Mouse (Mus musculus): ENCODE results near the gene Fbln5.

Gene Fbln5

DNA sequence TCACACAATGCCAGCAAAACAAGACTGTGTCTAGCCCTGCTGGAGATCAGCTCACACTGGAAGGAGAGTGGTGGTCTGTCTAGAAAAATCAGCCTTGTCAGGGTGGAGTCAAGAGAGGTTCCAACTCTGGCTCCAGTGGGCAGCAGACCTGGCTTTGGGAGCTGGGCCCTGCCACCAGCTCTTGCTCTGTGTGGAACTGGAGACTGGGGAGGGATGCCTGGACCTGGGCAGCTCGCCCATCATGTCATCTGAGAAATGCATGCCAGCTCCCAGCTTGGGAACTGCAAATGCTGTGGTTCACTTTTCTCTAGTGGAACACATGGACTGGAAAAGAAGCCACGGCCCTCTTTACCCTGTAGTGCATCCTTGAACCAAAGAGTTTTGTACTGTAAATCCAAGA is 8.3 kb downstream of the Fbln5 start:
- no peak for DNase-seq (ENCODE audit: low read depth, low spot score)

DNA sequence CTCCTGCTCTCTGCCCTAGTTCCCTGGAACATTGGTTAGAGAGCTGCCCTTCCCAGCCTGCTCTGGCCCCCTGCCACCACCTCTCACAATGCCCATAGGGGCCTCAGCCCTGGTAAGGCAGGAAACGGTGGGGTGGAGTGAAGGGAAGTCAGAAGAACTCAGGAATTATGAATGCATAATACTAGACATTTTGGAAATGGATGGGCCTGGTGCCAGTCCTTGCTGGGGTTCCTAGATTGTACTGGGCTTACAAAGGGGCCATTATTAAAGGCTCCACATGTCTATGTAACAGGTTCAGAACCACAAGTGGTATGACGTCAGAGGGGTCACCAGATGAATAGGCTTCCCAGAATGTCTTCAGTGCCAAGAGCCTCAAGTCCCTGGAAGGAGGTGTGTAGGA is 11.5 kb downstream of the Fbln5 start:
- DNase-seq (ENCODE audit: low read depth, low spot score), result no peak

DNA sequence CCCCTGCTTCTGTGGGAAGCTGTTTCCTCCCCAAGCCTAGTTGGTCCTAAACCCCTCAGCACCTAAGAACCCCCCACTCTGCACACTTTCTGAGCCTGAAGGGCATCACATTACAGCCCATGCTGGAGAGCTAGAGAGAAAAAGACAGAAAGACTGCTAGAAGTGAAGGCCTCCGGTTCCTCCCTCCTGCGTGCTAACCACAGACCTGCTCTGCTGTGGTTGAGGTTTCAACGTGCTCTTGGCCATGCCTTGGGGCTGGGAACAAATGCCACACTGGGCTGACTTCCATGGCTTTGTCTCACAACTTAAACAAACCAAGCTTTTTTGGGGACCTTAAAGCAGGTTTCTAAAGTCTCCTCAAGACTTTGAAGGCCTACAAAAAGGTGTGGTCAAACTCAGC is 16.4 kb downstream of the Fbln5 start:
- DNase-seq (ENCODE audit: low read depth, low spot score), result no peak

DNA sequence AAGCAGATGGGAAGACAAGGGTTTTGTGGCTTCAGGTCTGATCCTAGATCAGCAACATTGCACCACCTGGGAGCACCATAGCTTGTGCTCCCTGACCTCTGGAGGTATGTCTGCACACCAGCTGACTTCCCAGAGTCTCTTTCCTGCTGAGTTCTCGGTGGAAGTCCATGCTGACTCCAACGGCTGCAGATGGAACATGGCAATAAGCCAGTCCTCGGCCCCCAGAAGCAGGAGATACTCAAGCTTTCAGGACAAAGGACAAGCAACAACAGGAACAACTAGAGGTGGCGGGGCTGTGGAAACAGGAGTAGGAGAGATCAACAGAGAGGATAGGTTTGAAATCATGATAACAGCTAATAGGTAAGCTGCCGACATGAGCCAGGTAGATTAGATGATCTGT is 17.1 kb downstream of the Fbln5 start:
- DNase-seq (ENCODE audit: low read depth, low spot score), result no peak

DNA sequence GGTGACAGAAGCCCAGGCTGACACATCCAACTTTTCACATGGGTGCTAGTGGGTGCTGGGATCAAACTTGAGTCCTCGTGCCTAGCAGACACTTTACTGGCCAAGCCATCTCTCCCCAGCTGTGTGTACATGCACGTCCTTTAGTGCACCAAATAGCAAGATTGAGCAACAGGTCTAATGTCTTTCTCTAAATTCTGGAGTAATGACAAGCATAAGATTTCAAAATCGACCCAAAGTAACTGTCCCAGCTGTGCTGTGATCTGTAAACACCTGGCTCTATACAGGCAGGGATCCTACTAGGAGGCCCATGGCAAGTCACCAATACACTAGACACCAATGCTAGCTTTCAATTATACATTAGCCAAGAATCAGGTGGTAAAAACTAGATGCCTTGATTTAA is 17.8 kb downstream of the Fbln5 start:
- DNase-seq (ENCODE audit: low read depth, low spot score), result no peak

DNA sequence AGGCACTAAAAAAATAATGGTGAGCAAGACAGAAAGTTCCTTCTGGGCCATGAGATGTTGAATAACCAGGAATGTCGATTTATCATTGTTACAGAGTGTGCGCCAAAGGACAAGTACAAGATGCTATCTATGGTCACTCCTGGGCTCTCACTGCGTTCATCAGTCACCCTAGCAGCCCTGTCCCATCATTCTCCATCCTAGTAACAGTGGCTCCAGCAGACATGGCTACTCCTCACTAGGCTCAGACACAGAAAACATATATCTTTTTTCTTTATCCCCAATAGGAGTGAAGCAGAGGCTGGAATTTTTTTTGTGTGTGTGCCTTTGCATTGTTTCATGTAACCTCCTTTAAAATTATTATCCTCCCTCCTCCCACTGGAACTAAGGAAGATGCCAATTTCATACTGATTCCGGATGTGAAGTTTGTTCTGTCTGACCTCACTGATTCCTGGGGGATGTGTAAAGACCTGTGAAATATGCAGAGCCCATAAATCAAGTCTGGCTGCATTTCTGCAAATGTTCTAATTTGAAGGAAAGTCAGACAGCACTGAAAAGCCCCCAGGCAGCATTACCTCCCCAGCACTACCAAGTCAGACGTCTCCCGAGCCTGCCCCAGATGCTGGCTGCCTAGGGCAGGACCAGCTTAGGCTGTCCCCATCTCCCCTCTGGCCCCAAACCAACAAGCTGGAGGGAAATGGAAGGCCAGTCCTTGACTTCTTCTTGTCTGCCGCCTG is 20.5 kb downstream of the Fbln5 start:
- no peak for DNase-seq (ENCODE audit: low read depth, low spot score)

DNA sequence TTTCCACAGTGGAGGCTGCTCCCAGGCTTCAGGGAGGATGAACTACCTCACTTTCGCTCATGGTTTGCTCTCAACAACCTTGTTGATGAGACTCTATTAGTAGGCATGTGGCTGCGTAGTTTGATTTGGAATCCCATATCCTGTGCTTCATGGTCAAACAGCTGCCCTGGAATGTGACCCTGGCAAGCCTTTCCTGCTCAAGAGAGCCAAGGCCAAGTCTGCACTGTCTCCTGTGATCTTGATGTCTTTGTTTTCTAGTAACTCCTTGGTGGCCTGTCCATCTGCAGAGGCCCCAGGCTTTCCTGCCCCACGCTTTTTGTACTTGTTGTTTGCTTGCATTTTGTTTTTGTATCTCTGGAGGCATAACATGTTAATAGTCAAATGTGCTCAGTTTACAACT is 24.4 kb downstream of the Fbln5 start:
- DNase-seq (ENCODE audit: low read depth, low spot score), result no peak

DNA sequence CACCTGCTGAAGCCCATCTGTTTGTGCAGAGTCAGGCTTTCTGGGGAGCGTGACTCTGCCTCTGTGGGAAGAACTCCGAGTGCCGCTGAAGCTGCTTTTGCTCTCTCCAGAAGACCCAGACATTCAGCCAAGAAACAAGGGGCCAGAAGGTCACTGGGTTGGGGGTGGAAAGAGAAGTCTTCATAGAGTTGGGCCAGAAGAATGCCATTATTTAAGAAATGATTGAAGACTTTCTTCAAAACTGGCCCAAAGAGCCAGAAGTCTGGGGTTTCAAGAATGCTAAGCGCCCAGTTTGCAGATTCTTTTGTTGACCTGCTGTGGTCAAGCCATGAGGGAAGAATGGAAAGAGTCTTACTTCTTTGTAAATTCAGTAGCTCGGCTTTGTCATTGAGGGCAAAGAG is 25.6 kb downstream of the Fbln5 start:
- DNase-seq (ENCODE audit: low read depth, low spot score), result no peak

DNA sequence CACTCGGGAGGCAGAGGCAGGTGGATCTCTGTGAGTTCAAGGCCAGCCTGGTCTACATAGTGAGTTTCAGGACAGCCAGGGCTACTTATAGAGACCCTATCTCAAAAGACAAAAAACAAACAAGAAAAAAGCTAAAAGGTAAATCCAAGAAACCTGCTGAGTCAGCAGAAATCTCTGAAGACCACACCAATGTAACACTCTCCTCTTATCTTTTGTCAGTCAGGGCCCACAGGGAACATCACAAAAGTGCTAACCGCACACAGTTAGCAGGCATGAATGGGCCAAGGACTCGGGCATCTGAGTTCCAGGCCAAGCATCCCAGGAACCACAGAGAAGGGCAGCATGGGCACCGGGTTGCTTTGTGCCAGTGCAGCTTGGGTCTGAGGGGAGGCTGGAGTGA is 26.2 kb downstream of the Fbln5 start:
- DNase-seq (ENCODE audit: low read depth, low spot score), result no peak

DNA sequence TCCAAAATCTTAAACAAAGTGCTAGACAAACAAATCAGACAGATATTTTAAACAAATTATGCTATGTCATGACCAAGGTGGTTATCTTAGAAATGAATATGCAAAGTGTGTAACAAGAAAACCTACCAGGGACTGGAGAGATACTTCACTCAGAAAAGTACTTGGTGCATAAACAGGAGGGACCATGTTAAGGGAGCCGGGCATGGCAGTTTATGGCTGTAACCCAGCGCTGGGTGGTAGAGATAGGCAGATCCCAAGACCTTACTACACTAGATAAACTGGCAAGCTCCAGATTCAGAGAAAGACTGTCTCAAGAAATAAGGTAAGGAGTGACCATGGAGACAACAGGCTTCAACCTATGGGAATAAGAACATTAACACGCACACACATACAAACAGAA is 29.1 kb downstream of the Fbln5 start:
- no peak for DNase-seq (ENCODE audit: low read depth, low spot score)

DNA sequence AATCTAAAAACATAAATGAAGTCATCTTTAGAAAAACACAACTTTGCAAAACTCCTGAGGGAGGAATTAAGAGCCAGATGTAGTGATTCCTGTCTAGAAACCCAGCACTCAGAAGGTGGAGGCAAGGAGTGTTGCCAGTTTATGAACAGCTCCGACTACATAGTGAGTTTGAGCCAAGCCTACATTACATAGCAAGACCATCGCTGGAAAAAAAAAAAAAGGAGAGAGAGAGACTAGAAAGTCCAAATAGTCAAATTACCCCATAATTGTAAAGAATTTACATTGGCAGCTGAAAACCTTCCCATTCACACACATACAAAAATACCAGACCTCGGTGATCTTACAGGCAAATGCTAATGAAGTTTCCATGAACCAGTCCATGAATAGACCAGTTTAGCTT is 29.6 kb downstream of the Fbln5 start:
- no peak for DNase-seq (ENCODE audit: low read depth, low spot score)

DNA sequence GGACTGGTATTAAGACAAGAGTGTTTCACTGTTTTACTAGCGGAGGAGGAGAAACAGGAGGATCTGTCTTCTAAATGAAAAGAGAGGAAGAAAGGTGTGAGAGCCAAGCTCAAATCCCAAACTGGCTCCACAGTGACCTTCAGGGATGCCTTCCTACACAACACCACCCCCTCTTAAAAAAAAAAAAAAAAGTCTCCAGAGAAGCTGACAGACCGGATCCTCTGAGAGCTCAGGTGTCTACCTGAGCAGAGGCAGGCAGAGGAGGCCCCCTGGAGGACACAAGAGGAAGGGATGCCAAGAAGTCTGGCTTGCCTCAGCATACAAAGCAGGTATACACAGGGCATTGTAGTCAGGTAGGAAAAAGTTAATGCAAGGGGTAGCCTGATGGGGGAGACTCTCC is 36.1 kb downstream of the Fbln5 start:
- peak; percentile 59 for DNase-seq (ENCODE audit: low read depth, low spot score)

DNA sequence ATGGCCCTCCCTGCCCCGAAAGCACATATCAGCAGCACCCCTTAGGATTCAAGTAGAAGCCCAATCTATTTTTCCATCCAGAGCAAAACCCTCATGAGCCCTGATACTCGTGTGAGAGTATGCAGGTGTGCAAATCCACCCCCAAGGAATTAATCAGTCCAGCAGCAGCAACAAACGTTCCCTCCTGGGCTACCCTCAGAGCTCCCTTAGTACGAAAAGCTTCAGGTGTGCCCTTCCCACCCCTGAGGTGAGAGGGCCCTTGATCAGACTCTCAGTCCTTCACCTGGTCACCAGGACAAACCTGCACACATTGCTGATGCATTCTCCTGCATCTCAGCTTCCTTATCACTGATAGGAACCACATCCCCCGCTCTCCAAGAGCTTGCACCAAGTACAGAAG is 37.9 kb downstream of the Fbln5 start:
- no peak for DNase-seq (ENCODE audit: low read depth, low spot score)

DNA sequence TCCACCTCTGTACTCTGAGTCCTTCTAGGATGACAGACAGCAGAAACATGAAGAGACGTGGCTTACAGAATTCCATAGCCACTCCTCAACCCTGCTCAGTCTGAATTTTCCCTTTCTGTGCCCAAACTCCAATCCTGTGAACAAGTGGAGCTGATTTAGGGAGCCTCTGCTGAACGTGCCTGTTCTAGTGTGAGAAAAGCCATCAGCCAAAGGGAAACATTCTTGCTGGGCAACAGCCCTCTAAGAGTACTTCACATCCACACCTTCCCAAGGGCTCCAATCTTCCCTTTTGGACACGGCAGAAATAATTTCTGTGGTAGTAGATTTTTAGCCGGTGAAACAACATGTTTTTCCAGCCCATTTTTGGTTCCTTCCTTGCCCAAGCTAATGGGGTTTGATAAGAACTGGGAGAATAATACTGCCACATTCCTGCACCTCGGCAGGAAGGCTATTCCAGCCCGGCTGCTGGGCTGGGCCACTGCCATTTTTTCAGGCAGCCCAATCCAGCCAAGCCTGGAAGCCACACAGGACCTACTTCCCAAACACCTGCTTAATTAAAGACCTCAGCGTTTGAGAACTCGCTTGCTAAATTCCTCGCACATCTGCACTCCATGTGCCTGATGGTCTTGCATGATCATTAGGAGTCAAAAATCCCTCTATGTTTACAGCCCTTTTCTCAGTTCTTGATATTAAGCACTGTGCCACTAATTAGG is 41.1 kb downstream of the Fbln5 start:
- DNase-seq (ENCODE audit: low read depth, low spot score), result no peak

DNA sequence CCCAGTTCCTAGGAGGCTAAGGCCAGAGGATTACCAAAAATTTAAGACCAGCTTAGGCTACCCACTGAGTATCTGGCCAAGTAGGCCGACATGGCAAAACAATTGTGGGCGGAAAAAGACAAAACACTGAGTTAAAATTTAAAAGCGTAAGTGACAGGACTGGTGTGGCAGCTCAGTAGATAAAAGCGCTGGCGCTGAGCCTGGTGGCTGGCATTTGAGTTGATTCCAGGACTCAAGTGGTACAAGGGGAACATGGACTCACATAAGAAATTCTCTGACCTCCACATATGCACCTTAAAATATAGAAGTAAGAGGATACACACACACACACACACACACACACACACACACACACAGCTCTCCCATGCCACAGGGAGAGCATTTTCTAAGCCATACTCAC is 42.5 kb downstream of the Fbln5 start:
- DNase-seq (ENCODE audit: low read depth, low spot score), result no peak

DNA sequence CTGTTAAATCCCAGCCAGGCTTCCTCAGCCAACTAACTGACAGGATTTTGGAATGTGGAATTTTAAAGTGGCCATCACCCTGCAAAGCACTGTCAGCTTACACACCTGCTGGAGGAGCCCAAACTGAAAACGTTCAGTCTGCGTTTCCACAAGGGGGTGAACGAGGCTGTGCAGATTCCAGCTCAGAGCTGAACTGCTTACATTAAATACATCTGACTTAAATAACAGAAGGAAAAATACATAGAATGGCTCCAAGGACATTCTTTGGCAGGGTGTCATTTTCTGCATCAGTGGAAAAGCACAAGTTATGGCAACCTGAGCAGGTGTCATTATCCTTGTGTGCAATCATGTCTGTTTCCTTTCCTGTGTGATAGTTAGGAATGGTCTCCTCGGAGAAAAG is 44.7 kb downstream of the Fbln5 start:
- DNase-seq (ENCODE audit: low read depth, low spot score), result no peak

DNA sequence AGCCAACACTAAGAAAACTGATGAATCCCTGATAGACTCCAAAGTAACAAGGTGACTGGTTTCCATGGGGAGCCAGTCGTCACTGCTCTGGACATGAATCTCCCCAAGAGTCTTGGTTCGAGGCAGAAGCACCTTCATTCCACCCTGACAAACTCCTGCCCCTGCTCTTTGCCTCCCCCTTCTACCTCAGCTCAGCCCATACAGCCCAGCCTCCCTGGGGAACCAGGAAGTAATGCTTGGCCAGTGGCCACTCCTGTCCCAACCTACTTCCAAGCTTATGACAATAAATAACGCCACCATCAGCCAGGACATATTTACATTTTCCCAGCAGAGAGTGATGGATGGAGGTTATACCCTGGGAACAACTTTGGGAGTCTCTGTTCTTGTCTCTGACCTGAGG is 45.9 kb downstream of the Fbln5 start:
- no peak for DNase-seq (ENCODE audit: low read depth, low spot score)

DNA sequence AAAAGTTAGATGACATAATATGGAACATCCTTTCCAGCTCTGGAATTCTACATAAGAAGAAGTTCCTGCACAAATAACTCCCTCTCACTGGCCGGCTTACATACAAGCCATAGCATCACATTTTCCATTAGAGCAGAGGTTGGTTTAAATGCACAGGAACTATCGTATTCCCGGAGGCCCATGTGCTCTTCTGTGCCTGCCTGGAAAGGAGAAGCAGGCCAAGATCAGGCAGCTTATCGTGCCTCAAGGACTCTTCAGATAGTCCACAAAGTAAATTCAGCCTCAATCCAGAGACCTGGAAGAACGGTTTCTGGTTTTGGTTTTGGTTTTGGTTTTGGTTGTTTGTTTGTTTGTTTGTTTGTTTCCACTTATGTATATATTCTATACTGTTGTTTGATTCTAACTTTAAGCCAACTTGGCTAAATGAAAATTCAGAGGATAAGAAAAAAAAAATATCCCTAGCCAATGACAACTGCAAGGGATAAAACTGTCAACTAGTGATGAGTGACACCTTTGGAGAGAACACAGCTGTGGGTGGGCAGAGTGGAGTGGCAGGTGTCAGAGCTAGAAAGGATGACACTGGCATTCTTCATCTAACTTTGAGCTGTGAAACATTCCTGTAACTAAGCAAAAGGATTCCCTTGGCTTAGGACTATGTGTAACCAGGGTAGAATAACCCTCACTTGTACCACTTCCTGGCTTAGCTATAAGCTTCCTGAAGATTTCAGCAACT is 48.4 kb downstream of the Fbln5 start:
- DNase-seq (ENCODE audit: low read depth, low spot score), result no peak

DNA sequence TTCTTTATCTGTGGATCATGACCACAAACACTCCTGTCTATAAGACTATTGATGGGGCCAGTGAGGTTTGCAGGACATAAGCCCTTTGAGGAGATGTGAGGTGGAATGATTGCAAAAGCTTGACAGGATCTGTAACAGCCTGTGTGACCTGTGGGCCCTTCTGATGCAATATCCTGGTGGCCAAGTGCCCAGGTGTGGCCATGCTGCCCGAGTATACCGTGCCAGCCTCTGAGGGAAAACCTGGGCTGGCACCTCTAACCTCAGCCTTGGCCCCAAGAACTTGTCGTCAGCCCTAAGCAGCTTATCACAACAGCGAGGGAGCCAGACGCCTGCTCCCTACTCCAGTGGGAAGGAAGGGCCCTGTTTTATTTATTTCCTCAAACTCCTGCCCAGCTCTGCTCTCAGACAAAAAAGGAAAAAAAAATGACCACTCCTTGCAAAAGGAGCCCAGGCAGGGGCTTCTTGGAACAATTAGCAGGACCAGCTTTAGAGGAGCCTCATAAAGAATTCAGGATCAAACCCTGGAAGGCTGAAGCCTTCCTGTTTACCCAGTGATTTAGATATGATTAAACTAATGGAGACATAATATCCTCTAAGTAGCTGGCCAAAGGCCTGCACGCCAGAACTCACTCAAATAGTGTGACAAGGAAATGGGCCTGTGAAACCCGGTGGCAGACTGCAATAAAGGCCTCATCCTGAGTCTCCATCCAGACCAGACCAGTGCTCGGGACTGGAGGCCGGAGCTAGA is 51.4 kb downstream of the Fbln5 start:
- DNase-seq (ENCODE audit: low read depth, low spot score), result no peak

DNA sequence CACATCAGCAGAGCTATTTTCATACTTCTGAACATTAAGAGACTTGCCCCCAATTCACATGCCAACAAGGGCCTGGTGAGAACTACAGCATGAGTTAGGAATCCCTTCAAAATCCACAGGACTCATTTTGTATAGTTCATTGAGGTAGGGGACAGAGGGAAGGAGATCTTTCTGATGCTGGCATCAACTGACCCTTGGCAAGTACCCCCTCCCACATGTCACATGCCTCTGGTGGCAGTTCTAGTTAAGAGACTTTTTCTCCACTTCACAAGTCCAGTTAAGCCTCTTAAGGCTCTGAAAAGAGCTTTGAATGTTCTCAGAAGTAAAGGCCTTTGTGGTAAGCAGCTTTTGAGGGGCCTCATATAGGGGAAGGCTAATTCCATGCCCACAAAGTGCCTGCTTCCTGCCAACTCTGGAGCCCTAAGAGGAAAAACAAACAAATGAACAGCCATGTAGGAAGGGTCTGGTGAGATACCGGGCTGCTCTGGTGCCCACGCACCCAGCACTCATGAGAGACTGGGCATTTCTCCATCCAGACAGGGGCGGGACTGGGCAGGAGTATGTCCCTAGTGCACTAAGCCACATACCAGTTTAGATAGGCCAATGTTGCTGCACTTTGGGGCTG is 52.5 kb downstream of the Fbln5 start:
- no peak for DNase-seq (ENCODE audit: low read depth, low spot score)

DNA sequence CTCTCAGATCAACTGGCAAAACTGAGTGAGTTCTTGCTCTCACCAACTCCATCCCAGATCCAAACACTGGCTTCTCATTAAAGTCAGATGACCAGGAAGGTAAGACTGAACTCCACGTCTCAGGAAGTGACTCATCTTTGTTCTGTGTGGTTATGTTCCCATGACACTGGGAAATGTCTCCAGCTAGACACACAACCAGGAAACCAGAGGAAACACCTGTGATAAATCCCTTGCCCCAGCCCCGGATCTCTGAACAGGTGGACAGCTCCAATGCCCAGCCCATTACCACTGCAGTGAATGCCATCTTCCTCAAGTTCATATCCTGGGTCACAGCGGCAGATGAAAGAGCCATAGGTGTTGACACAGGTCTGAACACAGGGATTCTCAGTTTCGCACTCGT is 54.0 kb downstream of the Fbln5 start:
- no peak for DNase-seq (ENCODE audit: low read depth, low spot score)

DNA sequence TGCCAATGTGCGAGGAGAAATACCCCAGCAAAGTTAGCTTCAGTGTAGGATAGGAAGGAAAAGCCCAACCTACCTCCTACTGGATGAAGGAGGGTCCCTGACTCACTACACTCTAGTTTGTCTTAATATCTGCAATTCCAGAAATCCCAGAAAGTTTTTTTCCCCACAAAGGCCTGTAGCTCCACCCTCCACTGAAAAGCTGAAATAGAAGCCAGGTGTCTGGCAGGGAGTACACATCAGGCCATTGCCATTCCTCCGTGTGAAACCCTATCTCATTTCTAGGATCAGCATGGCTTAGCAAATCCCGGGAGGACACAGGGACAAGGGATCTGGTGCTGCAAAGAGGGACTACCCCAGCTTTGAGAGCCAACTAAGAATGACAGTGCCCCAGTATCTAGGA is 55.8 kb downstream of the Fbln5 start:
- DNase-seq (ENCODE audit: low read depth, low spot score), result no peak
